Mouse (Mus musculus) embryo, embryonic 11.5 days (tissue): ENCODE results near the gene Cep170b.
A peak's percentile ranks its signal among the peaks of the same experiment; 100 is the strongest.

Experiments
- DNase-seq: peaks from one replicate; pipeline ENCODE4 v3.0.0-alpha.2; 2012; ENCODE audit warnings: low read depth, low spot score

The Cep170b gene

GRCm38 (mm10) chr12:112702374-112703320 lies 17.6 kb upstream of the Cep170b start:
- no peak for DNase-seq

- peak; percentile 71 for DNase-seq
Measured at GRCm38 (mm10) chr12:112706704-112707572, 13.3 kb upstream of the Cep170b start.

GRCm38 (mm10) chr12:112707573-112707869 lies 12.7 kb upstream of the Cep170b start:
- DNase-seq, result no peak

- DNase-seq, result no peak
Measured at GRCm38 (mm10) chr12:112713984-112714383, 6.3 kb upstream of the Cep170b start.

GRCm38 (mm10) chr12:112717140-112717539 lies 3.1 kb upstream of the Cep170b start:
- no peak for DNase-seq

- no peak for DNase-seq
Measured at GRCm38 (mm10) chr12:112718995-112719394, 1.3 kb upstream of the Cep170b start.

- DNase-seq, result no peak
Measured at GRCm38 (mm10) chr12:112720890-112721423, 702 bp downstream of the Cep170b start.

- DNase-seq, result no peak
Measured at GRCm38 (mm10) chr12:112721424-112722239, 1.4 kb downstream of the Cep170b start.

GRCm38 (mm10) chr12:112722240-112723027 lies 2.2 kb downstream of the Cep170b start:
- DNase-seq, result no peak

GRCm38 (mm10) chr12:112723028-112723330 lies 2.7 kb downstream of the Cep170b start:
- DNase-seq, result no peak

- DNase-seq, result no peak
Measured at GRCm38 (mm10) chr12:112723445-112723844, 3.2 kb downstream of the Cep170b start.

GRCm38 (mm10) chr12:112724077-112724805 lies 4.0 kb downstream of the Cep170b start:
- DNase-seq, result peak; percentile 56

GRCm38 (mm10) chr12:112727801-112728200 lies 7.5 kb downstream of the Cep170b start:
- no peak for DNase-seq

GRCm38 (mm10) chr12:112730808-112731207 lies 10.6 kb downstream of the Cep170b start:
- DNase-seq, result no peak

- DNase-seq, result no peak
Measured at GRCm38 (mm10) chr12:112732591-112732990, 12.3 kb downstream of the Cep170b start.

- no peak for DNase-seq
Measured at GRCm38 (mm10) chr12:112734108-112734820, 14.0 kb downstream of the Cep170b start.

- no peak for DNase-seq
Measured at GRCm38 (mm10) chr12:112734881-112735655, 14.8 kb downstream of the Cep170b start.

GRCm38 (mm10) chr12:112735896-112736635 lies 15.8 kb downstream of the Cep170b start:
- no peak for DNase-seq
